Mouse (Mus musculus) E14TG2a.4 (cell line): ENCODE data around the gene Uggt1.

ENCODE experiments used
- H3K27me3 ChIP-seq: 2 replicates; pipeline ENCODE4 v1.6.1; 2014; ENCODE audit warnings: low read length, control low read depth; ENCODE audit not compliant: insufficient read depth
- H3K36me3 ChIP-seq: 2 replicates; pipeline ENCODE4 v1.6.1; 2014; ENCODE audit warnings: low read length, control low read depth; ENCODE audit not compliant: insufficient read depth
- H3K4me1 ChIP-seq: replicated peaks from 2 replicates; pipeline ENCODE4 v1.6.1; 2014; ENCODE audit warnings: low read depth, low read length, control low read depth
- H3K4me3 ChIP-seq: replicated peaks from 2 replicates; pipeline ENCODE4 v1.5.1; 2014; ENCODE audit warnings: mild to moderate bottlenecking, low read length
- H3K9me3 ChIP-seq: 2 replicates; pipeline ENCODE4 v1.6.1; 2014; ENCODE audit warnings: low read length, control low read depth
- CTCF ChIP-seq: conservative IDR thresholded peaks from 2 replicates; pipeline ENCODE4 v1.5.1; 2014; ENCODE audit warnings: low read length
- NANOG ChIP-seq: IDR thresholded peaks from 2 replicates; pipeline ENCODE4 v1.6.1; 2014; ENCODE audit warnings: borderline replicate concordance, low read length, mixed read lengths
- POU5F1 ChIP-seq: IDR thresholded peaks from 2 replicates; pipeline ENCODE4 v1.6.1; 2014; ENCODE audit warnings: low read length, borderline replicate concordance

The Uggt1 gene

GRCm38 (mm10) chr1:36261708-36262504 is 17.4 kb upstream of the Uggt1 start:
- no peaks in the 10 kb centered on the region for H3K36me3 ChIP-seq
- H3K4me3 ChIP-seq = no peak overlapping the region
- no peaks in the 10 kb centered on the region for H3K9me3 ChIP-seq
- no peak for TF ChIP-seq CTCF
- TF ChIP-seq POU5F1 = no peak
- TF ChIP-seq NANOG = no peak
- H3K27me3 ChIP-seq = peaks cover 21% of the 10 kb centered on the region
- peaks cover 4% of the 10 kb centered on the region for H3K4me1 ChIP-seq

- H3K4me3 ChIP-seq = no peak overlapping the region
- TF ChIP-seq NANOG = no peak
- no peak for TF ChIP-seq CTCF
- no peak for TF ChIP-seq POU5F1
These were observed 15.9 kb upstream of the Uggt1 start for GRCm38 (mm10) chr1:36260418-36260817.

GRCm38 (mm10) chr1:36259281-36259680 is 14.8 kb upstream of the Uggt1 start:
- peaks cover 23% of the 10 kb centered on the region for H3K4me1 ChIP-seq
- H3K27me3 ChIP-seq = peaks cover 20% of the 10 kb centered on the region
- H3K4me3 ChIP-seq = no peak overlapping the region
- H3K36me3 ChIP-seq = no peaks in the 10 kb centered on the region
- H3K9me3 ChIP-seq = peaks cover 5% of the 10 kb centered on the region; the same call in 1 of the 2 replicates
- TF ChIP-seq NANOG (no peak), POU5F1 (no peak), CTCF (no peak)

More at GRCm38 (mm10) chr1:36260418-36260817, 15.9 kb upstream of the Uggt1 start:
- peaks cover 11% of the 10 kb centered on the region for H3K4me1 ChIP-seq
- H3K36me3 ChIP-seq = no peaks in the 10 kb centered on the region
- H3K9me3 ChIP-seq = peaks cover 5% of the 10 kb centered on the region; the same call in 1 of the 2 replicates
- H3K27me3 ChIP-seq = peaks cover 14% of the 10 kb centered on the region

- TF ChIP-seq POU5F1 (no peak), CTCF (no peak), NANOG (no peak)
- peaks cover 5% of the 10 kb centered on the region; the same call in 1 of the 2 replicates for H3K9me3 ChIP-seq
These were observed 14.1 kb upstream of the Uggt1 start for GRCm38 (mm10) chr1:36258631-36259030.

GRCm38 (mm10) chr1:36257276-36257675 is 12.8 kb upstream of the Uggt1 start:
- no peak overlapping the region for H3K4me3 ChIP-seq
- TF ChIP-seq POU5F1 (no peak), NANOG (no peak), CTCF (no peak)

More at GRCm38 (mm10) chr1:36258631-36259030, 14.1 kb upstream of the Uggt1 start:
- H3K4me1 ChIP-seq = peaks cover 23% of the 10 kb centered on the region
- no peak overlapping the region for H3K4me3 ChIP-seq
- H3K36me3 ChIP-seq = no peaks in the 10 kb centered on the region
- peaks cover 25% of the 10 kb centered on the region for H3K27me3 ChIP-seq

GRCm38 (mm10) chr1:36255871-36256640 is 11.5 kb upstream of the Uggt1 start:
- Histone ChIP-seq H3K4me1 (peaks cover 34% of the 10 kb centered on the region), H3K9me3 (peaks cover 5% of the 10 kb centered on the region; the same call in 1 of the 2 replicates), H3K4me3 (no peak overlapping the region), H3K36me3 (no peaks in the 10 kb centered on the region), H3K27me3 (peaks cover 36% of the 10 kb centered on the region)
- TF ChIP-seq CTCF = peak; percentile 34
- no peak for TF ChIP-seq NANOG

More at GRCm38 (mm10) chr1:36257276-36257675, 12.8 kb upstream of the Uggt1 start:
- H3K4me1 ChIP-seq = peaks cover 27% of the 10 kb centered on the region
- peaks cover 30% of the 10 kb centered on the region for H3K27me3 ChIP-seq
- peaks cover 5% of the 10 kb centered on the region; the same call in 1 of the 2 replicates for H3K9me3 ChIP-seq
- no peaks in the 10 kb centered on the region for H3K36me3 ChIP-seq

GRCm38 (mm10) chr1:36254635-36255360 is 10.3 kb upstream of the Uggt1 start:
- Histone ChIP-seq H3K9me3 (peaks cover 5% of the 10 kb centered on the region; the same call in 1 of the 2 replicates), H3K27me3 (peaks cover 48% of the 10 kb centered on the region), H3K36me3 (no peaks in the 10 kb centered on the region), H3K4me3 (peak overlapping the region; percentile 21), H3K4me1 (peaks cover 45% of the 10 kb centered on the region)
- TF ChIP-seq CTCF = peak; percentile 88
- TF ChIP-seq POU5F1 = no peak

- peaks cover 5% of the 10 kb centered on the region; the same call in 1 of the 2 replicates for H3K9me3 ChIP-seq
- H3K27me3 ChIP-seq = peaks cover 62% of the 10 kb centered on the region
- TF ChIP-seq CTCF (peak; percentile 95), NANOG (no peak)
- H3K4me1 ChIP-seq = peaks cover 47% of the 10 kb centered on the region
- H3K36me3 ChIP-seq = no peaks in the 10 kb centered on the region
- H3K4me3 ChIP-seq = no peak overlapping the region
These were observed 8.3 kb upstream of the Uggt1 start for GRCm38 (mm10) chr1:36252791-36253190.
